Mouse (Mus musculus) cerebellum, adult 18-20 months (tissue): ENCODE data around the gene Ebf1.

Experiments
- DNase-seq, 2 experiments: peaks; one replicate each; pipeline ENCODE4 v3.0.0; 2021

Ebf1 gene

DNA sequence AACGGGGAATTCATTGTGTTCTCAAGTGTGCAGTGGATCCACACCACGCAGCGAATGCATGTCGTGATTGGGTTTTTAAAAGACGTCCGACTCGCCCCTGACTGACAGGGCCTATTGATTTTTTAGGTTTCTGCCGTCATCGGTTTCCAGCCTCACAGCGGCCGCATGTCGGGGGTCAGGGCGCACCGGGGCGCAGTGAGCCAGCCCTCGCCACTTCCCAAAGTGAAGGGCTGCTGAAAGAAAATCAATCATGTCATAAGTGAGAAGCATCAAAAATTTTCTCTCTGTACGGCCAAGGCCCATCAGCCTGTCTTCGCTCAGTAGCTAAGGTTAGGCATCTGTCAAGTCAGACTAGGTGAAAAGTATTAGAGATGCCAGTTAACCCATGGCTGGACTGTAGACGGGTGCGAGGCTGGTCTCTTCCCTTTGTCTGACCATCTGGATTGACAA lies 124.0 kb downstream of the Ebf1 start:
- no peak for DNase-seq

DNA sequence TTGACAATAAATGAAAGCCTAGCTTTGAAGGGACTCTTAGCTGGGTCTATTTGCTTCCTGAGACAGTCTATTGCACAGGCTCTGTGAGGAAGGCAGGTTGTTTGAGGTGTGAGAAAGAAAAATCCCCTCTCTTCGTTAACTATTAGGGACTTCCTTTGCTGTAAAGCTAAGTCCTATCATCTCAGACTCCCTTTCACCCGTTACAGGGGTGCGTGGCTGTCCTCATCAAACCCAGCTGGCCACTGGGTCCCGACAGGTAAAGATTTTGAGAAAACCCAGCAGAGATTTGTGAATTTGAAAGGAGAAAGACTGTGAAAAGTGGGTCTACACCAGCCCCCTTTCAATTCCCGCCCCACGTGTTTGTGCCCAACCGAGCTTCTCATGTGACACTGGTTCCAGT lies 127.3 kb downstream of the Ebf1 start:
- DNase-seq: no peak

DNA sequence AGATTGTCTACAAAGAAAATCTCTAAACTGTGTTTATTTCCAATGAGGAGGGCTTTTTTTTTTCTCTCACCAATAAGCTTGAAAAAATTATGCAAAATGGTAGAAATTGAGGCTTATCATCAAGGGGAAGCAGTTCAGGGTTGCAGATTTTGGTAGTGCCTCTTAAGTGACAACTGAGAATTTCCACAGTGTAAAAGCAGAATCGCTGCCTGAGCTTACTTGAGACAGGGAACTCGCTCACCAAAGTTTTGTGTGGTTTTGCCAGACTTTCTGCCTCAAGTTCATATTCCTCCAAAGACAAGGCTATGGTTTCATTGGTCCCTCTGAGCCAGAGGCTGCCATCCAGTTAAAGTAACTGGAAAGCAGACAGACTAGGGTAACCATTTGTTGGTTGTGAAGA lies 128.8 kb downstream of the Ebf1 start:
- no peak for DNase-seq

DNA sequence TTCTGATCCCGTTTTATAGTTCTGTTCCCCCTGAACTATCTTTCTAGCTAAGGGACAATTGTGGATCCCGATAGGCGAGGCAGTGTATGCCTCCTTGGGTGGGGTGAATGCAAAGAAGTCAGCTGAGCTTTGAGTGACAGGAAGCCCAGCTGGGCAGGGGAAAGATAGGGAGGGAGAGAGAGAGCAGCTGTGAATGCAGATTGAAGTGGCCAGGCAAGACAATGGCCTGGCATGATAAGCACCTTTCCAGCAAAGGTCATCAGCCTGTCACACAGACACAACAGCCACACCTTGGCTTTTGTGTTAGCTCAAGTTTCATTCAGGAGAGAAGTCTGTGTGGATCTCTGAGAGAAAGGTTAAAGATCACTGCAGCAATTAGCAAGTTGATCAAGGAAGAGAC lies 129.6 kb downstream of the Ebf1 start:
- DNase-seq: no peak

DNA sequence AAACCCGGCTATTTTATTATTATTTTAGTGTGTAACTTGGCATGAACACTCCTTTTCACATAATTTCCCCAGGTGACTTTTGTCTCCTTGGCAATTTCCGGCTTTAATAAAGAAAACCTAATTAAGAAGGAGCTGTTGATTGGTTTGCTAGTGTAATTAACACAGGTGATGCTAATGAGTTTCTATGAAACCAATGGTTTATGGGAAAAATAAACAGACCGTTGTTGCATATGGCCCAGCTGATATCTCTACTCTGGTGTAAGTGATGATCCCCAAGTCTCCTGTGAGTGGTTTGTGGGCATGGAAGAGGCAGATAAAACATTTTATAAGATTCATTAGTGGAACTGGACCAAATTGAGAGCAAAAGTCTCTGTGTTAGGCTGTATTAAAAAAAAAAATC lies 132.2 kb downstream of the Ebf1 start:
- DNase-seq: no peak

DNA sequence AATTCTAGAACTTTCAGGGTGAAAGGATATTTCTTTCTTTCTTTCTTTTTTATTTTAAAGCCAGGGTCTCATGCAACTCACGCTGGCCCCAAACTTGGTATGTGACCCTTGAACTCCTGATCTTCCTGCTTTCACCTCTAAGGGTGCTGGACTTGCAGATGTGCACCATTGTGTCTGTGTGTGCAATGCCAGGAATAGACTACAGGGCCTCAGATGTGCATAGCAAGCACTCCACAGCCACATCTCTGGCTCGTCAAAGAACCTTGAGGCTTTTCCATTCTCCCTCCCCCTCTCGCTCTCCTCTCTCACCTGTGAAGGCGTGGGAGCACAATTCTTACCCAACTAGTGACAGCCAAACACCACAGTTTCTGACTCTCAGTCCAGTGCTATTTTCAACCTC lies 137.2 kb downstream of the Ebf1 start:
- DNase-seq: no peak

DNA sequence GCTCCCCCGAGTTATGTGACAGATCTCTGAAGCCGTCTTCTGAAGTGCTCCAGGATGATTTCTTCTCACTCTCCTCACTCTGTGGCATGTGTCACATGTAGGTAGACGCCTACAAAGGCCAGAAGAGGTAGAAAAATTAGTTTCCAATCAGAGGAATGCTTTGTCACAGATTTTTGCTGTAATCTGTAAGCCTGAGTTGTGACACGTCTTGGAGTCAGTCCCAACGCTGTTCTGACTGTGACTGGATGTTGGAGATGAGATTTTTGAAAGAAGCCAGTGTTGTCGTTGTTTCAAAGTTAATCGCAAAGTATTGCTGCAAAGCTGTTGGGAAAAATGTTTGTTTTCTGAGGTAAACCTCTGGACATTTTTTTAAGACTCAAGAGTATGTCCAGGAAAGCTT lies 139.2 kb downstream of the Ebf1 start:
- DNase-seq: no peak

DNA sequence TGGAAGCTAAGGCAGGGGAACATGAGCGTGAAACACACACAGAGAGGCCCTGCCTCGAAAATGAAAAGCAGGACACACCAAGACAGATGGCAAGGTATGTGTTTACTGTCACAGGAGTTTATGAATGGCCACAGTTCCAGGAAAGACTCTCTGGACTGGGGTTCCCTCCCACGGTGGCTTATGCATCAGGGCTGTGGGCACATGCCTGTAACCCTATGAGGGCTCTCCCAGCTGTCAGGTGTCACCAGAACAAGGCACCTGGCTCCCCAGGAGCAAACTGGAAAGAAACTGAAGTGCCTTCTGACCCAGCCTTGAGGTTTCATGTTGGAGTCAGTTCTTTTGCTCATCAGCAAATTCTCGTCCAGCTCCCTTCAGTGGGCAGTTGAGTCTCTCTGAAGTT lies 141.7 kb downstream of the Ebf1 start:
- DNase-seq: no peak

DNA sequence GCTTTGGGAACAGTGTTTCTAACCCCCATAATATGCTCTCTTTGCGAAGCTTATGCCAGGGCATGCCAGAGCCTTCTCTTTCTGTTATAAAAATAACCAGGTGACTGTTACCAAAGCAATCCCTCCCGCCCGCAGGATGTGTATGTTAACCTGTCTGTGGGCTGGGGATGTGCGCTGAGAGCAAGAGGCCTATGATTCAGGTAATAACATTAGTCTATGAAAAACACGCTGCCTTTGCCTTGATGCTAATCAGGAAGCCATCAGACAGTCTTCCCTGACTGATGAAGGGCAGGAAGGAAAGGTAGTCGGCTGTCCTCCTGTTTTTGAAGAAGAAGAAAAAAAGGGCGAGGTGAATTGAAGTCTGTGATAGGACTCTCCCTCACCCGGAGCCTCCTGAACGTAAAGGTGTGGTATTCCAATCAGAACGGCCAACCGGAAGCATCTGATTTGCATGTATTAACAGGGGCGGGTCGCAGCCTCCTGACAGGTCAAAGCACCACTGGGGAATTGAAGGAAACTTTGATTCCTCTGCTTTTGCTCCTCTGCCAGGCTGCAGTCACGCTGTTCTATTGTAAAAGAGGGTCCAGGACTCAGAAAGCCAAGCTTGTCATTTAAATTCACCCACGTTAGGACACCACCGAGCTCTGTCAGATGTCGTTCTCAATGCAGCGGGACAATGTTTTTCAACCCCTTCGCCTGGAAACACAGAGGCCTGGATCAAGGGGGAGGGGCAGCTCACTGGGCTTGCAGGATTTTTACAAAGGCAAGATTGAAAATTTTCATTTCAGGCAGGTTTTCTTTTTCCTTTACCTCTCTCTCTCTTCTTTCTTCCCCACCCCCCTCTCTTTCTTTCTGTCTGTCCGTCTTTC lies 144.2 kb downstream of the Ebf1 start:
- DNase-seq: no peak

DNA sequence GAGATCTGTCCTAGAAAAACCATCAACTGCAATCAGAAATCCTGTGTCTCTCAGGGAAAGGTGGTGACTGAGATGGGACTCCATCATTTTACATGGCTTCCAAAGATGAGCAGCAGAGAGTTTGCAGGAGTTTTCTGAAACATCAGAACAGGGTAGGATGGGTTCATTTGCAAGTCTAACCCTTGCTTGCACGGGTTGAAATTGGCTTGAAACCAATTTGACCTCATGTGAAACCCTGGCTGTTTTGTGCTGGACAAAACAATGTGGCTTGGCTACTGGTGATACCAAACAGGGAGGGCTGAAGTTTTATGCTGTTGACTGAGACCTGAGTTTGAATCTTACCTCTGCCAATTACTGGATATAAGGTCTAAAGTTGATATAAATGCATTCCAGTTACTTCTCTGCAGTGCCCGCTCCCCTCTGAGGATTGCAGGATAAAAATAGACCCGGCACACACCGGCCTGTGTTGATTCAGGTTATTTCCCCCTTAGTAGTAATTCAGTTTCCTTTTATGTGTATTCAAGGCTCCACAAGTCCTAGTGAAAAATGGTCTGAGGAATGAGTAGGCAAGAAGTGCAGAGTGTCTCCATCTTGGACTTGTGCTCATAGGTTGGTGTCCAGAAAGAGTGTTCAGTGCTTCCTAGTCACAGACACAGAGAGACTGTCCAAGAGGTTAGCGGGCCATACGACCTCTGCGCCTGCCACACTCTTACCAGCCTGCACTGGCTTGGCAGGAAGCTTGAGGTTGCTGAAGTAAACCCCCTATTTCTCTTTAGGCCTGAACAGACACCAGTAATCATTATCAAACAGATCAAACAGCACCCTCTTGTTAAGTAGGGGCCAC lies 147.1 kb downstream of the Ebf1 start:
- no peak for DNase-seq

DNA sequence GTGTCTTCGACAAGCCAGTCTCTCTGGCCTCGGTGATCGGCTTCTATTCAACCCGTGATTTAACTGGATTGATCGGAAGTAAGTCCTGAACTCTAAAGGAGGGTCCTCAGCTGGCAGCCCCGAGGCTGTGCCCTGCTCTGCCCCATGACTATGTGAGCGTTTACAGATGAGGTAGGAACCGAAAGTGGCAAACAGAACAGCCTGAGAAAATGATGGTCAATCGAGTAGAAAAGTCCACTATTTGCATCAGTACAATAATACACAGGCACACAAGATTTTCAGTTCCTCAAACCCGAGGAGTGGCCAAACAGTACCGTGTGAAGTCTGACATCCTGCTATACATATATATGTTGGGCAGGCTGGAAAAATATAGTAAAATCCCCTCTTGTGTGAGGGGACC lies 147.9 kb downstream of the Ebf1 start:
- no peak for DNase-seq

DNA sequence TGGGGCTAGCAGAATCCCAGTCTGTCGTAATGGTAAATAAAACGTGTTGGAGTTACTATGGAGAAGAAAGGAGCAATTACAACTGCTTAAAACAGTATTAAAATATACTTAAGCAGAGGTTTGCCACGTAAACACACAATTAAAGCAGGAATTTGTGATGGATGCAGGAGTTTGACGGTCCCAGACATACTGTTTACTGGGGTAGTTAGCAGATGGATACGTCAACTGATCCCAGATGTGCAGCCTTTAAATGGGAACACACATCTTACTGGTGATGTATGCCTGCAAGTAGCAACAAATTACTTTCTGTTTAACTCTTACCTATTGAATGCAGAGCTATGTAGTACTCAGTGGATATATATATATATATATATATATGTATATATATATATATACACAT lies 149.1 kb downstream of the Ebf1 start:
- DNase-seq: no peak

DNA sequence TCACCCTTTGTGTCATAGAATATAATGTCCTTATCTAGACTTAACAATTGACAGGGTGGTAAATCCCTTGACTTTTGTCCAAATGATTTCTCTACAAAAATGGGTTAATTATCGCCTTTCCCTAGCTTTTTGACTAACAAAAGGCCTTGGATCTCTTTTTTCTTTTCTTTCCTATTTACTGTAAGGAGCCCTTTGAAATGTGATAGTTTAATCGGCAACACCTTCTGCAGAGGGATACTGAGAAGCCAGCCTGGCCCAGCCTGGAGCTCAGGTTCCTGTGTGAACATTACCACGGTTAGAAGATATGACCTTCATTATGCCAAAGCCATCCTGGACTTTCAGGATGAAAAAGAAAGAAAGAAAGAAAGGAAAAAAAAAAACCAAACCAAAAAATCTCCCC lies 150.2 kb downstream of the Ebf1 start:
- DNase-seq: no peak

DNA sequence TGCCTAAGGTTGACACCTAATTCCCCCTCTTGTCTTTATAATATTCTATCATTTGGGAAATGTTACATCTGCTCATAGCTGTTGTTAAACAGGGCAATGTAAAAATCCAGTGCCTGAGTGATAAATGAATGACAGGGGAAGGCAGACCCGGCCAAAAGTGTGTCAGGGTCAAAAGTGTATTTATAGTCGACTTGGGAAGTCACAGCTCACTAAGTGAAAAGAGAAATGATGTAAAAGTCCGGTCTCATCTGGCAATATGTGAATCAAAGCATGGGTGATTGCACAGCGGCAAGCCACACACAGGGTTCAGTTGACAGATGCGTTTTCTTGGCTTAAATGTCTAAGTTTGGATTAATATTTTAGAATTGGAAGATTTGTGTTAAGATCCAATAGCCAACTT lies 151.2 kb downstream of the Ebf1 start:
- DNase-seq: no peak

DNA sequence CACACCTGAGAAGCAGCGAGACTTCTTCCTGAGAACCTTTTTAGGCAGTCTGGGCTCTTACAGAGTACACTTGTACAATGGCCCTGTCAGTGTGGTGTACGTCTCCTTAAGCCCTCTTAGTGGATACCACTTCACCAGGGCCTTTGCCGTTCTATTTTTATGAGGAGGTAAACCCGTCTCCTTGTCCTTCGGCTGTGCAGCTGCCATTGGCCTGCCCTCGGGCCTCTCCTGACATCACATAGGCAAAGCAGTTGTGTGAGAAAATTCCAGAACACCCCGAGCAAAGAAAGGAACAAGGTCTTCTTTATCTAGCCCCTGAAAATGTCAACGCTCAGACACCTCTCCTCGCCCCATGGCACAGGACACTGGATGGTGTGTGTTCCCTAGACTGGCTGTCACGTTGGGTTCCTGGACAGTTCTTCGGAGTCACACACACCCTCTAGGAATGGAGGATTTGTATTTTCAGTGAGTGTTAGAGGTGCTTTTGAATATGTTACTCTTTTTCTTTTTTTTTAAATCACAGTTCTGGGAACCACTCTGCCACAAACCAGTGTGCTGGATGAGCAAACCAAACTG lies 154.0 kb downstream of the Ebf1 start:
- no peak for DNase-seq

DNA sequence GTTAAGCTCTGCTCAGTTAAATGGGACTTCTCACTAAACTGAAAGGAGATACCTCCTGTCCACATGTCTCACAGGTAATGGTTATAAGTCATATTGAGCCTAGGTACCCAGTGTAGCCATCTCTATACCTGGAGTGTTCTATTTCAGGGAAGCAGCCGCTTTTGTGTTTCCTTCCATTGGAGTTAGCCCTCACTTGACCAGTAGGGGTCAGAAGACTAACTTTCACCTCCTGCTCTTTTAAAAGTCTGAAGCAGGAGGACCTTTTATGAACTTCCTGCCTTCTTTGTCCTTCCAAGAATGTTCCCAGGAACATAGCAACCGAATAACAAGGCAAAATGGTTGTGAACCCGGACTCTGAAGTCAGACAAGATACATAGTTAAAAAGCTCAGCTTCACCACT lies 157.3 kb downstream of the Ebf1 start:
- DNase-seq: no peak

DNA sequence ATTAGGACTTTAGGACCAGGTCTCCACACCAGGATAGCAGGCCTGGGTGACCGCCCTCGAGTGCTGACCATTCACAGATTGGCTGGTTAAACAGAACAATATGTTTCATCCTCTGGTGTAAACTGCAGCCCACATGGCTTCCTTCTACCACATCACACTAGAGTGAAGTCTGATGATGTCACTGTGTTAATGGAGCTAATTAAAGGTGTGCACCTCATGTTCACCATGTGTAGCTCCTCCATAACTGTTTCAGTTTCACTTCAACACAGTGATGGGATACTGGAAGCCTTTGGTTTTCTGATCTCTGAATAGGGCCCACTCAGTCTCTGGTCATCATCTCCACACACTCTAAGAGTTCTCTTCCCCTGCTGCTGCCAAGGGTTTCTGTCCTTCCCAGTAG lies 158.4 kb downstream of the Ebf1 start:
- DNase-seq: no peak

DNA sequence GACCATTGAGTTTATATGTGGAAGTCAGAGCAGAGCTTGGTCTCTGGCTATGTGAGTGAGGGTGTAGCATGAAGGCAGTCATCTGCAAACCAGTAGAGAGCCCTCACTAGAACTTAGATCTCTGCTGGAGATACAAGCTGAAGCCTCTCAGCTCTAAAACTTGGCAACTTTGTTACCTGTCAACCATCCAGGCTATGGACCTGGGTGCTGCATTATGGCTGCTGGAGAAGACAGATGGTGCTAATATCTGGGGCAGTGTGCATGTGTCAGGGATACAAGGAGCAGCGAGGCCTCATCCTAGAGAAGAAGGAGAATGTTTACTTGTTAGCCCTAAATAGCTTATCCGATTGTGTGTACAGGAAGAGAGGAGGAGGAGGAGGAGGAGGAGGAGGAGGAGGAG lies 159.4 kb downstream of the Ebf1 start:
- peak; percentile 21 to 48 for DNase-seq

DNA sequence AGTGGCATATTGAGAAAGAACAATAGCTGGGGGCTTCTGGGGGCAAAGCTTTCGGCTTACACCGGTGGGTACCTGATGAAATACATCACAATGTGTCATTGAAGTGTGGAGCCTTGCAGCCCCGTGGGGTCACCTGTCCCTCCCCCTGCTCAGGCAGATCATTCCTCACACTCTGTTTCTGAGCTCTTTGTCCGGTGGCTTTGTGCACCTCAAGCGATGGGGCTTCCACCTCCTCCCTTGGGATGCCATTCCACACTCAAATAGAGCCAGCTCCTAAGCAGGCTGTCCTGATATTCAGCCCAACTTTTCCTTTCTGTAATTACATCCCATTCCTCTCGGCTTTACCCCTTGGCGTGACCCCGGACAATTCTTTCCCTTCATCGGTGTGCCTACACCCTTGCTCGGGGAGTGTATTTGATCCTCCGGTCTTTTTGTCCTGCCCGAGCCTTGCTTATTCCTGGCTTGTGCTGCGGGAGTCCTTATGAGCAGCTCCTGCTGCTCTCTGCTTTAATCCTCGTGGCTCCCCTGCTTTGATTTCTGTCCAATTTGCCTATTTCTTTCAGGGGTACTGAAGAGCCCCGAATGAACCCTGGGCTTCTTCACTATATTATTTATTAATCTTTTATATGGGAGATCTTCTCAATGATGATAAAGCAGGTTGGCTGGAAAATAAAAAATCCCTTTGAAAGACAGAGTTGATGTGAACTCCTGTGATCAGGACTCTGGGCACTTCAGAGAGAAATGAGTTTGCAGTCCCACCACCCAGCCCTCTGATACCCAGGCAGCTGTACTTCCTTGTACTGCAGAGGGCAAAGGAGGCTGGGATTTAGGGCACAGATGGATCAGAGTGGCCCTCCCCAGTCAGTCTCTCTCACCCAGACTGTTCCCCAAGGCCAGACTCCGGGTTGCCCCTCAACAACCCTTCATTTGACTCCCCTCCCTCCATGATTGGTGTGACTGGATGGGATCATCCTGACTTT lies 160.5 kb downstream of the Ebf1 start:
- DNase-seq: no peak

DNA sequence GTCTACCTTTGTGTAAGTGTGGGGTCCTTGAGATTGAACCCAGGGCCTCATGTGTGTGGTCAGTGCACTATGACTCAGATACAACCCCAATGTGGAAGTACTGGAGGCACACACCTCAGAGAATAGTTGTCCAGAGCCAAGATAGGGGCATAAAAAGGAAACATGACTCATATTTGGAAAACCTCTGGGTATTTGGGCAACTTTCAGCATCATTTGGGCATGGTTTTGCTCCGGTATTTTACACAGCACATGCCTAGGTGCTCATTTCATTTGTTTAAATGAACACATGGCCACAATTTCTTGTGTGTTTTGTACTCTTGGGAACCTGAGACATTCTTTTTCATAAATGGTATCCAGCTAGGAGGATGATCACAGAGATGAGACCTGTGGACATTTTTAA lies 161.9 kb downstream of the Ebf1 start:
- no peak for DNase-seq

DNA sequence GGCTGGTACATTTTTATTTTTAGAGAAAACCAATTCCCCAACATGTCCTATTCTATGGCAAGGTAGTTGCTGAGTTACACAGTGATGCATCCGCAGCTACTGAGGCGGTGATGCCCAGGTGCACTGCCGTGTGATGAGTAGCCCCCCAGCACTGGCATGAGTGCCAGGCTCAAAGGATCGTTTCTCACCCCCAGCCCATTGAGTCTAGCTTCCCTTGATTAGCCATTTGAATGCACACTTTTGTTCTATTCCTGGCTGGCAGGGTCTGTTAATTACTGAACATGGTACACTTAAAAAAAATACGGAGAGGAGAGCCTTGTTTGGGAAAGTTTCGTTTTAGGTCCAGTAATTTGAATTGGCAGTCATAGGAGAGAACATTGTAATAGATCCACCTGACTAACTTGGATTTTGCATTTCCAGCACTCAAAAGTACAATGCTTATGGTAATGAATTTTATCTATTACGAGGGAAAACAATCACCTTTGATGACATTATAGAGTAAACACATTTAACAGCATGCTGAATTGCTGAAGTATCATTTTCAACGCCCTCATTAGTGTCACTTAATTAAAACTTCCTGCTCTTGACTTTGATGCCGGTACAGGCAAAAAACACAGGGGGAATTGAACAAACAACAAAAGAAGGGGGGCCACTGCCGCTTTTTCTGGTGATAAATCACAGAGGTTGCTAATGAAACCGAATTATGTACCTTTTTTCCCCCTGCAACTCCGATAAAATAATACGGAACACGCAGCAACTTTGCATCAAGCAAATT lies 167.3 kb downstream of the Ebf1 start:
- DNase-seq: no peak

DNA sequence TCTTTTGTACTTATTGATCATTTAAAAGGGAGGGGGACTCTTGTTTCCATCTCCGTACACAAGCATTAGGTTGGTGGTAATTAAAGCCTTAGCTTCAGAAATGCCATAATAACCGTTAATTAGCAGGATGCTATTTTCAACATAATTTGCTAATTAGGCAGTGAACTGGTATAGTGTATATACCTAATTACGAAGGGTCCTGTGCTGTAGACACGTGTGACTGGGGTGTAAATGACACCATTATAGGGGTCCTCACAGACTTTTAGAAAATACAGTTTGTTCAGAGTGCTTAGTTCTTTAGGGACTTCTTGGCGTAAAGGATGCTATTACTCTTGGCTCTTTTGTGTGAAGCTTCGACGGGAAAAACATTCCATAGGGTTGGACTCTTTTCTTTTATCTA lies 167.9 kb downstream of the Ebf1 start:
- no peak for DNase-seq
